Mouse (Mus musculus) testis, adult 2 months (tissue): ENCODE measurements at regions not wholly inside any gene's neighbourhood (a gene's known extent, or its start where the extent isn't known, plus 50 kb on each side); places are given as distances from the start of the nearest gene placed in this dataset.

Experiments used
- H3K27ac ChIP-seq: fragments of 200-500 bp; 2 replicates; pipeline ENCODE4 v1.5.1; 2012; ENCODE audit warnings: low read depth, low read length; ENCODE audit not compliant: control insufficient read depth, insufficient read depth
- H3K27me3 ChIP-seq: fragments of 200-500 bp; 2 replicates; pipeline ENCODE4 v1.6.1; 2012; ENCODE audit warnings: mild to moderate bottlenecking, low read length, moderate library complexity; ENCODE audit not compliant: control insufficient read depth, insufficient read depth
- H3K36me3 ChIP-seq: fragments of 200-500 bp; 2 replicates; pipeline ENCODE4 v1.6.1; 2012; ENCODE audit warnings: mild to moderate bottlenecking, low read length; ENCODE audit not compliant: control insufficient read depth, insufficient read depth
- H3K4me1 ChIP-seq: fragments of 200-500 bp; 2 replicates; pipeline ENCODE4 v1.6.1; 2012; ENCODE audit warnings: low read length; ENCODE audit not compliant: control insufficient read depth, insufficient read depth
- H3K4me3 ChIP-seq: fragments of 200-500 bp; 2 replicates; pipeline ENCODE4 v1.5.1; 2012; ENCODE audit warnings: low read depth, mild to moderate bottlenecking, low read length, moderate library complexity, mixed read lengths; ENCODE audit not compliant: control insufficient read depth
- CTCF ChIP-seq: fragments of 200-500 bp; IDR thresholded peaks from 2 replicates; pipeline ENCODE4 v1.5.1; 2012; ENCODE audit warnings: low read depth, mild to moderate bottlenecking, inconsistent platforms, low read length, moderate library complexity; ENCODE audit not compliant: control insufficient read depth, insufficient read depth, insufficient replicate concordance
- POLR2A ChIP-seq: fragments of 200-500 bp; IDR thresholded peaks from 2 replicates; pipeline ENCODE4 v1.6.1; 2012; ENCODE audit warnings: low read depth, mild to moderate bottlenecking, inconsistent platforms, low read length, moderate library complexity; ENCODE audit not compliant: control insufficient read depth

GRCm38 (mm10) chr2:171280132-171280531 is 548.5 kb downstream of the Dok5 start:
- no peak overlapping the region for H3K27ac ChIP-seq
- no peaks in the 10 kb centered on the region for H3K36me3 ChIP-seq
- H3K4me1 ChIP-seq = no peaks in the 10 kb centered on the region
- H3K27me3 ChIP-seq = no peaks in the 10 kb centered on the region
- no peak overlapping the region for H3K4me3 ChIP-seq
- TF ChIP-seq CTCF (no peak), POLR2A (no peak)

- Histone ChIP-seq H3K4me3 (no peak overlapping the region), H3K27me3 (no peaks in the 10 kb centered on the region), H3K4me1 (no peaks in the 10 kb centered on the region), H3K27ac (no peak overlapping the region), H3K36me3 (no peaks in the 10 kb centered on the region)
- TF ChIP-seq CTCF = no peak
- no peak for TF ChIP-seq POLR2A
Observed at GRCm38 (mm10) chr2:171279319-171279718, 547.7 kb downstream of the Dok5 start.

GRCm38 (mm10) chr2:171253194-171253593 is 521.6 kb downstream of the Dok5 start:
- no peaks in the 10 kb centered on the region for H3K4me1 ChIP-seq
- TF ChIP-seq CTCF (no peak), POLR2A (peak; percentile 62)
- peak overlapping the region; percentile 51 for H3K4me3 ChIP-seq
- no peaks in the 10 kb centered on the region for H3K36me3 ChIP-seq
- no peaks in the 10 kb centered on the region for H3K27me3 ChIP-seq
- no peak overlapping the region for H3K27ac ChIP-seq

GRCm38 (mm10) chr2:171245391-171245790 is 513.8 kb downstream of the Dok5 start:
- Histone ChIP-seq H3K36me3 (no peaks in the 10 kb centered on the region), H3K4me3 (no peak overlapping the region), H3K27ac (no peak overlapping the region), H3K4me1 (no peaks in the 10 kb centered on the region), H3K27me3 (no peaks in the 10 kb centered on the region)
- TF ChIP-seq POLR2A (no peak), CTCF (no peak)

GRCm38 (mm10) chr2:171242356-171242755 is 510.7 kb downstream of the Dok5 start:
- Histone ChIP-seq H3K27me3 (no peaks in the 10 kb centered on the region), H3K27ac (no peak overlapping the region), H3K4me3 (no peak overlapping the region), H3K36me3 (no peaks in the 10 kb centered on the region), H3K4me1 (no peaks in the 10 kb centered on the region)
- TF ChIP-seq POLR2A (no peak), CTCF (no peak)

GRCm38 (mm10) chr2:171237276-171237960 is 505.8 kb downstream of the Dok5 start:
- TF ChIP-seq CTCF (no peak), POLR2A (no peak)
- Histone ChIP-seq H3K27ac (no peak overlapping the region), H3K4me1 (no peaks in the 10 kb centered on the region), H3K4me3 (no peak overlapping the region), H3K36me3 (no peaks in the 10 kb centered on the region), H3K27me3 (no peaks in the 10 kb centered on the region)

GRCm38 (mm10) chr2:171232812-171233211 is 501.2 kb downstream of the Dok5 start:
- TF ChIP-seq POLR2A = no peak
- TF ChIP-seq CTCF = peak; percentile 37; the same call in 1 of the 2 replicates
- Histone ChIP-seq H3K27ac (no peak overlapping the region), H3K36me3 (no peaks in the 10 kb centered on the region), H3K27me3 (no peaks in the 10 kb centered on the region), H3K4me3 (no peak overlapping the region), H3K4me1 (no peaks in the 10 kb centered on the region)
